16 mouse cellular contexts compared by ENCODE assay signal in genomic region chr12:81104546-81104945, GRCm38 (mm10).
"Had no signal": no experiment of that assay in that cellular context is flagged by ENCODE, and none has a peak within 500 bp of the region (broad histone marks: within the 10 kb centered on the region; RNA-seq: fewer than 3 reads in every experiment).

No protein-coding gene starts in this region.

- DNase-seq: kidney, adult 2 months; kidney, postnatal 25 days; layer of hippocampus, adult 9-11 months; lung, adult 2 months; lung, postnatal 14 days; lung, postnatal 4 days; thymus, postnatal 25 days had no signal

- H3K4me3 ChIP-seq: layer of hippocampus, adult 2 months; limb, embryonic 12.5 days; limb, embryonic 15.5 days; liver, embryonic 12.5 days; liver, embryonic 15.5 days; midbrain, embryonic 12.5 days had no signal

- H3K4me2 ChIP-seq: limb, embryonic 12.5 days; limb, embryonic 15.5 days; liver, embryonic 12.5 days; liver, embryonic 15.5 days; midbrain, embryonic 12.5 days had no signal

- H3K27me3 ChIP-seq: limb, embryonic 12.5 days; limb, embryonic 15.5 days; liver, embryonic 12.5 days; liver, embryonic 15.5 days; midbrain, embryonic 12.5 days had no signal

- ATAC-seq: intestine, postnatal 0 days; liver, embryonic 12.5 days; midbrain, embryonic 16.5 days had no signal

- H3K27ac ChIP-seq: kidney, postnatal 0 days; layer of hippocampus, adult 2 months; limb, embryonic 12.5 days; limb, embryonic 15.5 days; liver, embryonic 12.5 days; liver, embryonic 15.5 days; midbrain, embryonic 12.5 days had no signal

- H3K9me3 ChIP-seq: limb, embryonic 12.5 days; limb, embryonic 15.5 days; liver, embryonic 12.5 days; liver, embryonic 15.5 days; midbrain, embryonic 12.5 days had no signal

- H3K36me3 ChIP-seq: limb, embryonic 12.5 days; limb, embryonic 15.5 days; liver, embryonic 12.5 days; liver, embryonic 15.5 days; midbrain, embryonic 12.5 days had no signal

- H3K9ac ChIP-seq: limb, embryonic 12.5 days; limb, embryonic 15.5 days; liver, embryonic 12.5 days; liver, embryonic 15.5 days; midbrain, embryonic 12.5 days had no signal
